Mouse (Mus musculus): ENCODE data around the gene Ccr9. TPM values are rescaled to one million over a fixed set of nuclear protein-coding genes. Genes with fewer than 3 reads are reported as not detected.

Ccr9 gene
- polyA plus RNA-seq (2015; fragmentation: Nextera tagmentation; extraction: Ambion mirVana) = 0.22 and 0.36 TPM in 2 replicates

- peaks cover 11% of the 10 kb centered on the region for H3K4me1 ChIP-seq (replicated peaks)
- no peaks in the 10 kb centered on the region for H3K36me3 ChIP-seq
- peaks cover 59% of the 10 kb centered on the region for H3K27me3 ChIP-seq
- peak; percentile 75 for ATAC-seq
- WGBS = under 1% methylated on average over 73 of the region's 73 CpGs
- peak within 1 kb of the TSS; percentile 47 for H3K4me3 ChIP-seq (replicated peaks)
- no peak within 1 kb of the TSS for H3K27ac ChIP-seq
- peak within 1 kb of the TSS; percentile 53 for H3K9ac ChIP-seq (replicated peaks)
- peak within 1 kb of the TSS; percentile 75 for H3K4me2 ChIP-seq (replicated peaks)
- H3K9me3 ChIP-seq = no peaks in the 10 kb centered on the region
Observed at GRCm38 (mm10) chr9:123678327-123679105, at the start of gene Ccr9, which contains the start of gene Slc6a20a. Gene Ccr9, plus strand, starts transcription at chr9:123678439. Gene Slc6a20a, minus strand, starts transcription at chr9:123678885.

GRCm38 (mm10) chr9:123631666-123632065 is 46.6 kb upstream of the Ccr9 start:
- 90% methylated on average over 3 of the region's 3 CpGs for WGBS
- no peak overlapping the region for H3K9ac ChIP-seq (replicated peaks)
- H3K4me1 ChIP-seq (replicated peaks) = no peaks in the 10 kb centered on the region
- H3K4me2 ChIP-seq (replicated peaks) = no peak overlapping the region
- H3K27me3 ChIP-seq = no peaks in the 10 kb centered on the region
- no peaks in the 10 kb centered on the region for H3K36me3 ChIP-seq
- H3K27ac ChIP-seq = no peak overlapping the region
- ATAC-seq = no peak
- H3K4me3 ChIP-seq (replicated peaks) = no peak overlapping the region
- H3K9me3 ChIP-seq = no peaks in the 10 kb centered on the region

GRCm38 (mm10) chr9:123632281-123632680 is 46.0 kb upstream of the Ccr9 start, which contains the start of gene Slc6a20b:
Gene Slc6a20b, minus strand, starts transcription at chr9:123632565.
- H3K4me2 ChIP-seq (replicated peaks) = no peak within 1 kb of the TSS
- no peak for ATAC-seq
- H3K9ac ChIP-seq (replicated peaks) = no peak within 1 kb of the TSS
- H3K36me3 ChIP-seq = no peaks in the 10 kb centered on the region
- H3K4me3 ChIP-seq (replicated peaks) = no peak within 1 kb of the TSS
- WGBS = 91% methylated on average over 6 of the region's 6 CpGs
- no peaks in the 10 kb centered on the region for H3K9me3 ChIP-seq
- no peaks in the 10 kb centered on the region for H3K27me3 ChIP-seq
- no peak within 1 kb of the TSS for H3K27ac ChIP-seq
- no peaks in the 10 kb centered on the region for H3K4me1 ChIP-seq (replicated peaks)

- 93% methylated on average over 3 of the region's 3 CpGs for WGBS
- Histone ChIP-seq H3K36me3 (no peaks in the 10 kb centered on the region), H3K9ac (replicated peaks) (no peak overlapping the region), H3K4me1 (replicated peaks) (no peaks in the 10 kb centered on the region), H3K4me3 (replicated peaks) (no peak overlapping the region), H3K4me2 (replicated peaks) (no peak overlapping the region), H3K9me3 (no peaks in the 10 kb centered on the region), H3K27ac (no peak overlapping the region), H3K27me3 (no peaks in the 10 kb centered on the region)
- ATAC-seq = no peak
Observed at GRCm38 (mm10) chr9:123632993-123633392, 45.2 kb upstream of the Ccr9 start.

GRCm38 (mm10) chr9:123636771-123637170 is 41.5 kb upstream of the Ccr9 start:
- WGBS = 69% methylated on average over 5 of the region's 5 CpGs
- H3K36me3 ChIP-seq = no peaks in the 10 kb centered on the region
- H3K27me3 ChIP-seq = no peaks in the 10 kb centered on the region
- no peak overlapping the region for H3K4me2 ChIP-seq (replicated peaks)
- H3K4me3 ChIP-seq (replicated peaks) = no peak overlapping the region
- no peaks in the 10 kb centered on the region for H3K4me1 ChIP-seq (replicated peaks)
- ATAC-seq = no peak
- no peaks in the 10 kb centered on the region for H3K9me3 ChIP-seq
- H3K9ac ChIP-seq (replicated peaks) = no peak overlapping the region
- no peak overlapping the region for H3K27ac ChIP-seq

- Histone ChIP-seq H3K27me3 (no peaks in the 10 kb centered on the region), H3K27ac (no peak overlapping the region), H3K9ac (replicated peaks) (no peak overlapping the region), H3K4me3 (replicated peaks) (no peak overlapping the region), H3K9me3 (no peaks in the 10 kb centered on the region), H3K4me2 (replicated peaks) (no peak overlapping the region), H3K36me3 (no peaks in the 10 kb centered on the region), H3K4me1 (replicated peaks) (no peaks in the 10 kb centered on the region)
- no peak for ATAC-seq
Observed at GRCm38 (mm10) chr9:123638231-123638630, 40.0 kb upstream of the Ccr9 start.

- ATAC-seq = no peak
- 77% methylated on average over 1 of the region's 1 CpGs for WGBS
Observed at GRCm38 (mm10) chr9:123638668-123639089, 39.6 kb upstream of the Ccr9 start.

GRCm38 (mm10) chr9:123640106-123640505 is 38.1 kb upstream of the Ccr9 start:
- Histone ChIP-seq H3K4me1 (replicated peaks) (no peaks in the 10 kb centered on the region), H3K4me3 (replicated peaks) (no peak overlapping the region), H3K27ac (no peak overlapping the region), H3K9ac (replicated peaks) (no peak overlapping the region), H3K4me2 (replicated peaks) (no peak overlapping the region), H3K27me3 (no peaks in the 10 kb centered on the region), H3K9me3 (no peaks in the 10 kb centered on the region), H3K36me3 (no peaks in the 10 kb centered on the region)
- 78% methylated on average over 1 of the region's 1 CpGs for WGBS
- no peak for ATAC-seq

More at GRCm38 (mm10) chr9:123638668-123639089, 39.6 kb upstream of the Ccr9 start:
- Histone ChIP-seq H3K27ac (no peak overlapping the region), H3K4me2 (replicated peaks) (no peak overlapping the region), H3K9ac (replicated peaks) (no peak overlapping the region), H3K27me3 (no peaks in the 10 kb centered on the region), H3K4me3 (replicated peaks) (no peak overlapping the region), H3K9me3 (no peaks in the 10 kb centered on the region), H3K36me3 (no peaks in the 10 kb centered on the region), H3K4me1 (replicated peaks) (no peaks in the 10 kb centered on the region)

GRCm38 (mm10) chr9:123649785-123650511 is 28.3 kb upstream of the Ccr9 start:
- Histone ChIP-seq H3K27me3 (no peaks in the 10 kb centered on the region), H3K27ac (no peak overlapping the region), H3K9me3 (no peaks in the 10 kb centered on the region), H3K36me3 (no peaks in the 10 kb centered on the region), H3K4me3 (replicated peaks) (no peak overlapping the region), H3K4me2 (replicated peaks) (no peak overlapping the region), H3K4me1 (replicated peaks) (no peaks in the 10 kb centered on the region), H3K9ac (replicated peaks) (no peak overlapping the region)
- 89% methylated on average over 2 of the region's 2 CpGs for WGBS
- no peak for ATAC-seq

- Histone ChIP-seq H3K4me2 (replicated peaks) (no peak overlapping the region), H3K36me3 (no peaks in the 10 kb centered on the region), H3K4me3 (replicated peaks) (no peak overlapping the region), H3K27me3 (no peaks in the 10 kb centered on the region), H3K4me1 (replicated peaks) (no peaks in the 10 kb centered on the region), H3K9me3 (no peaks in the 10 kb centered on the region), H3K27ac (no peak overlapping the region), H3K9ac (replicated peaks) (no peak overlapping the region)
- no peak for ATAC-seq
- 56% methylated on average over 4 of the region's 4 CpGs for WGBS
Observed at GRCm38 (mm10) chr9:123651369-123651768, 26.9 kb upstream of the Ccr9 start.

- Histone ChIP-seq H3K4me2 (replicated peaks) (no peak overlapping the region), H3K4me1 (replicated peaks) (no peaks in the 10 kb centered on the region), H3K9ac (replicated peaks) (no peak overlapping the region), H3K36me3 (no peaks in the 10 kb centered on the region), H3K27me3 (no peaks in the 10 kb centered on the region), H3K9me3 (no peaks in the 10 kb centered on the region), H3K4me3 (replicated peaks) (no peak overlapping the region), H3K27ac (no peak overlapping the region)
- WGBS = 86% methylated on average over 3 of the region's 3 CpGs
- ATAC-seq = no peak
Observed at GRCm38 (mm10) chr9:123657457-123657856, 20.8 kb upstream of the Ccr9 start.

GRCm38 (mm10) chr9:123658981-123659380 is 19.3 kb upstream of the Ccr9 start:
- Histone ChIP-seq H3K27ac (no peak overlapping the region), H3K4me3 (replicated peaks) (no peak overlapping the region), H3K4me2 (replicated peaks) (no peak overlapping the region), H3K9me3 (no peaks in the 10 kb centered on the region), H3K27me3 (no peaks in the 10 kb centered on the region), H3K4me1 (replicated peaks) (no peaks in the 10 kb centered on the region), H3K36me3 (no peaks in the 10 kb centered on the region), H3K9ac (replicated peaks) (no peak overlapping the region)
- no peak for ATAC-seq
